Mouse (Mus musculus) liver, postnatal 0 days (tissue): ENCODE measurements at regions not wholly inside any gene's neighbourhood (a gene's known extent, or its start where the extent isn't known, plus 50 kb on each side); places are given as distances from the start of the nearest gene placed in this dataset.
"Not testable (repeated sequence)": the region's sequence is repeated elsewhere in the genome, so short reads cannot be mapped to it uniquely, and the experiment has no call there.

Experiments
- ATAC-seq: fragments of 200-750 bp; cut with Nextera tagmentation; 2 replicates; pipeline ENCODE4 v1.8.0; 2017; ENCODE audit warnings: mild to moderate bottlenecking, moderate library complexity
- DNase-seq: peaks from one replicate; pipeline ENCODE4 v3.0.0-alpha.2; 2016
- H3K27ac ChIP-seq: fragments of 300-500 bp; sonication (generic); 2 replicates; pipeline ENCODE4 v1.5.1; 2014; ENCODE audit warnings: antibody characterized with exemption, moderate library complexity, mild to moderate bottlenecking, low read depth
- H3K27me3 ChIP-seq: fragments of 300-500 bp; sonication (generic); 2 replicates; pipeline ENCODE4 v1.6.1; 2014; ENCODE audit warnings: low read length, control low read depth, mixed read lengths; ENCODE audit not compliant: insufficient read depth
- H3K36me3 ChIP-seq: fragments of 300-500 bp; sonication (generic); replicated peaks from 2 replicates; pipeline ENCODE4 v1.6.1; 2014; ENCODE audit warnings: mild to moderate bottlenecking, control low read depth, low read length, moderate library complexity, mixed read lengths; ENCODE audit not compliant: insufficient read depth
- H3K4me1 ChIP-seq: fragments of 300-500 bp; sonication (generic); 2 replicates; pipeline ENCODE4 v1.6.1; 2014; ENCODE audit warnings: antibody characterized with exemption, mild to moderate bottlenecking, control low read depth; ENCODE audit not compliant: insufficient read depth
- H3K4me2 ChIP-seq: fragments of 300-500 bp; sonication (generic); 2 replicates; pipeline ENCODE4 v1.6.1; 2014; ENCODE audit warnings: low read depth, mild to moderate bottlenecking, low read length, moderate library complexity, mixed read lengths
- H3K4me3 ChIP-seq: fragments of 300-500 bp; sonication (generic); 2 replicates; pipeline ENCODE4 v1.5.1; 2014; ENCODE audit warnings: low read depth, low read length
- H3K9ac ChIP-seq: fragments of 300-500 bp; sonication (generic); replicated peaks from 2 replicates; pipeline ENCODE4 v1.6.1; 2014; ENCODE audit warnings: mild to moderate bottlenecking, moderate library complexity
- H3K9me3 ChIP-seq: fragments of 300-500 bp; sonication (generic); 2 replicates; pipeline ENCODE4 v1.6.1; 2016; ENCODE audit warnings: mild to moderate bottlenecking, control low read depth, low read length, mixed read lengths
- CTCF ChIP-seq: sonication (generic); IDR thresholded peaks from 2 replicates; pipeline ENCODE4 v1.5.1; 2016; ENCODE audit warnings: antibody characterized with exemption, low read depth
- EP300 ChIP-seq: IDR thresholded peaks from 2 replicates; pipeline ENCODE4 v1.6.1; 2016; ENCODE audit warnings: antibody characterized with exemption, low read depth, mild to moderate bottlenecking
- WGBS: fragments of 180-500 bp; shearing (Covaris S2); extraction: QIAGEN DNeasy Blood & Tissue Kit; methylation state at CpG from one replicate; pipeline ENCODE4 v1.1.7; 2014; ENCODE audit not compliant: insufficient replicate concordance; 5-methylcytosine and 5-hydroxymethylcytosine counted together

- 58% methylated on average over 5 of the region's 5 CpGs for WGBS
These were observed 130.8 kb upstream of the Slc13a1 start for GRCm38 (mm10) chr6:24298562-24299212.

GRCm38 (mm10) chr6:24288757-24289156 lies 120.9 kb upstream of the Slc13a1 start:
- not testable (repeated sequence) for H3K27me3 ChIP-seq, H3K9me3 ChIP-seq, DNase-seq, H3K4me2 ChIP-seq, H3K9ac ChIP-seq, H3K4me1 ChIP-seq, H3K4me3 ChIP-seq, H3K36me3 ChIP-seq, ATAC-seq, H3K27ac ChIP-seq
- 60% methylated on average over 2 of the region's 2 CpGs for WGBS

More at GRCm38 (mm10) chr6:24298562-24299212, 130.8 kb upstream of the Slc13a1 start:
- no peak for ATAC-seq
- Histone ChIP-seq H3K4me3 (no peak overlapping the region), H3K36me3 (no peaks in the 10 kb centered on the region), H3K27me3 (no peaks in the 10 kb centered on the region), H3K9me3 (no peaks in the 10 kb centered on the region), H3K27ac (no peak overlapping the region), H3K4me1 (no peaks in the 10 kb centered on the region), H3K4me2 (no peak overlapping the region), H3K9ac (no peak overlapping the region)
- TF ChIP-seq EP300 (no peak), CTCF (no peak)
- no peak for DNase-seq

- no peak overlapping the region for H3K27ac ChIP-seq
- 77% methylated on average over 5 of the region's 5 CpGs for WGBS
- no peak for TF ChIP-seq EP300
- TF ChIP-seq CTCF: no peak
- no peaks in the 10 kb centered on the region for H3K36me3 ChIP-seq
- H3K9me3 ChIP-seq: no peaks in the 10 kb centered on the region
- ATAC-seq (no peak), DNase-seq (no peak)
- H3K9ac ChIP-seq: no peak overlapping the region
- no peak overlapping the region for H3K4me3 ChIP-seq
- no peak overlapping the region for H3K4me2 ChIP-seq
- no peaks in the 10 kb centered on the region for H3K27me3 ChIP-seq
- H3K4me1 ChIP-seq: no peaks in the 10 kb centered on the region
These were observed 104.9 kb upstream of the Slc13a1 start for GRCm38 (mm10) chr6:24272821-24273220.

GRCm38 (mm10) chr6:24269633-24270032 lies 101.7 kb upstream of the Slc13a1 start:
- no peak overlapping the region for H3K4me2 ChIP-seq
- DNase-seq (no peak), ATAC-seq (no peak)
- no peaks in the 10 kb centered on the region for H3K36me3 ChIP-seq
- H3K4me1 ChIP-seq: no peaks in the 10 kb centered on the region
- H3K27ac ChIP-seq: no peak overlapping the region
- no peak overlapping the region for H3K4me3 ChIP-seq
- no peak overlapping the region for H3K9ac ChIP-seq
- TF ChIP-seq EP300: no peak
- no peak for TF ChIP-seq CTCF
- no peaks in the 10 kb centered on the region for H3K27me3 ChIP-seq
- H3K9me3 ChIP-seq: no peaks in the 10 kb centered on the region
- WGBS: 62% methylated on average over 3 of the region's 3 CpGs

GRCm38 (mm10) chr6:24263796-24264195 lies 95.9 kb upstream of the Slc13a1 start:
- ATAC-seq: no peak
- Histone ChIP-seq H3K4me3 (no peak overlapping the region), H3K4me2 (no peak overlapping the region), H3K9me3 (no peaks in the 10 kb centered on the region), H3K9ac (no peak overlapping the region), H3K27ac (no peak overlapping the region), H3K36me3 (no peaks in the 10 kb centered on the region), H3K27me3 (no peaks in the 10 kb centered on the region), H3K4me1 (0 out of 2 replicates have a peak, but pooled peaks cover 2% of the 10 kb centered on the region)
- no peak for DNase-seq
- 84% methylated on average over 4 of the region's 4 CpGs for WGBS
- TF ChIP-seq EP300 (no peak), CTCF (no peak)

GRCm38 (mm10) chr6:24262578-24262977 lies 94.7 kb upstream of the Slc13a1 start:
- Histone ChIP-seq H3K27ac (no peak overlapping the region), H3K36me3 (no peaks in the 10 kb centered on the region), H3K4me3 (no peak overlapping the region), H3K27me3 (no peaks in the 10 kb centered on the region), H3K9me3 (no peaks in the 10 kb centered on the region), H3K4me1 (0 out of 2 replicates have a peak, but pooled peaks cover 2% of the 10 kb centered on the region), H3K9ac (no peak overlapping the region), H3K4me2 (no peak overlapping the region)
- TF ChIP-seq EP300: no peak
- TF ChIP-seq CTCF: no peak
- 45% methylated on average over 5 of the region's 5 CpGs for WGBS
- DNase-seq: peak; percentile 52
- ATAC-seq: peak; percentile 97
